Mouse (Mus musculus) C2C12 (cell line): ENCODE measurements around the gene Adamts20. TPM values are rescaled to one million over a fixed set of nuclear protein-coding genes. Genes with fewer than 3 reads are reported as not detected.
"Not testable (repeated sequence)": the region's sequence is repeated elsewhere in the genome, so short reads cannot be mapped to it uniquely, and the experiment has no call there.

Source experiments
- H3K27me3 ChIP-seq: one replicate; pipeline ENCODE4 v1.6.1; 2011; ENCODE audit not compliant: control insufficient read depth, insufficient read depth, insufficient read length
- H3K36me3 ChIP-seq: one replicate; pipeline ENCODE4 v1.6.1; 2011; ENCODE audit not compliant: control insufficient read depth, insufficient read depth
- H3K4me3 ChIP-seq: one replicate; pipeline ENCODE4 v1.5.1; 2011; ENCODE audit warnings: mild to moderate bottlenecking, control low read depth; ENCODE audit not compliant: poor library complexity, insufficient read depth, severe bottlenecking
- H3K79me2 ChIP-seq: one replicate; pipeline ENCODE4 v1.6.1; 2011; ENCODE audit not compliant: control insufficient read depth, insufficient read depth
- H3K79me3 ChIP-seq: one replicate; pipeline ENCODE4 v1.6.1; 2011; ENCODE audit warnings: low read depth, control low read depth
- H3ac ChIP-seq: one replicate; pipeline ENCODE3; 2011; ENCODE audit warnings: low read depth; ENCODE audit not compliant: control insufficient read depth, insufficient read length
- CEBPB ChIP-seq: IDR thresholded peaks from one replicate; pipeline ENCODE4 v1.6.1; 2011; ENCODE audit warnings: low read depth, mild to moderate bottlenecking, control low read depth, moderate library complexity
- CTCF ChIP-seq: IDR thresholded peaks from one replicate; pipeline ENCODE4 v1.5.1; 2011; ENCODE audit not compliant: control insufficient read depth, insufficient read depth, insufficient read length
- FOSL1 ChIP-seq: IDR thresholded peaks from one replicate; pipeline ENCODE4 v1.8.0; 2011; ENCODE audit warnings: mild to moderate bottlenecking, low read length; ENCODE audit not compliant: poor library complexity, insufficient read depth, severe bottlenecking
- MAX ChIP-seq: IDR thresholded peaks from one replicate; pipeline ENCODE4 v1.6.1; 2011; ENCODE audit warnings: mild to moderate bottlenecking, control low read depth
- MYOD1 ChIP-seq: IDR thresholded peaks from one replicate; pipeline ENCODE4 v1.6.1; 2011; ENCODE audit warnings: low read depth; ENCODE audit not compliant: control insufficient read depth, insufficient read length
- MYOG ChIP-seq: IDR thresholded peaks from one replicate; pipeline ENCODE4 v1.6.1; 2011; ENCODE audit not compliant: control insufficient read depth, insufficient read length; ENCODE audit errors: extremely low read depth
- USF1 ChIP-seq: IDR thresholded peaks from one replicate; pipeline ENCODE4 v1.6.1; 2011; ENCODE audit warnings: low read depth, mild to moderate bottlenecking, control low read depth, moderate library complexity
- polyA plus RNA-seq: library from polyadenylated mRNA; unstranded; fragments of >200 nt; fragmentation: generic; extraction: Trizol; gene quantifications from one replicate; pipeline ENCODE4 v1.2.1, GENCODE M21; 2012; ENCODE audit warnings: missing spikeins

Adamts20 gene
- polyA plus RNA-seq, 1 experiment: not detected

DNA sequence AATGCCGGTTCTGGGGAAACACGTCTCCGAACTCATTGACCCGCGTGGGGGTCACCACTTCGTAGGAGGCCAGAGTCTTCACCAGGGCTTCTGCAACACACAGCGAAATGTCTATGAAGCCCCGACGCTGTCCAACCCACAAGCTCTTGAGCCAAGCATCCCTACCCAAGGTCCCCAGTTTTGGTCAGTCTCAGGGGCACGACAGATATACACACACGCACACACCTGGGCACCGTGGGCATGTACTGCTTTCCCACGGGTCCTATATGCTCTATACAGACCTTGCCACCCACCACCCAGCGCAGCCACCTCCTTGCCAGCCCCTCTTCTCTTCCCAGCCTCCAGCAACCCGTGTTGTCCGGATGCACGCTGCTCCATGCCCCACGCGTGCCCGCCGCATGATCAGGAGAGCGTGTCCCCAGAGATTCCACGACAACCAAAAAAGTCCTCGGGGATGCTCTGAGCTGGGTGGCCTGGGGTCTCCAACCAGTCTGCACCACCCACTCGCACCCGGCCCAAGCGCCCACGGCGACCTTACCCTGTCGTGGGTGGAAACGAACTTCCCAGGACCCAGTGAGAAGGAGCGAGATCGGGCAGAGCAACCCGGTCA lies 61.7 kb downstream of the Adamts20 start:
- H3ac ChIP-seq: no peak overlapping the region
- H3K79me2 ChIP-seq: no peaks in the 10 kb centered on the region
- no peak overlapping the region for H3K4me3 ChIP-seq
- no peaks in the 10 kb centered on the region for H3K36me3 ChIP-seq
- H3K79me3 ChIP-seq: no peaks in the 10 kb centered on the region
- TF ChIP-seq FOSL1 (no peak), MYOG (no peak), USF1 (no peak), CTCF (no peak), CEBPB (no peak), MYOD1 (no peak), MAX (no peak)
- peaks cover 4% of the 10 kb centered on the region for H3K27me3 ChIP-seq

DNA sequence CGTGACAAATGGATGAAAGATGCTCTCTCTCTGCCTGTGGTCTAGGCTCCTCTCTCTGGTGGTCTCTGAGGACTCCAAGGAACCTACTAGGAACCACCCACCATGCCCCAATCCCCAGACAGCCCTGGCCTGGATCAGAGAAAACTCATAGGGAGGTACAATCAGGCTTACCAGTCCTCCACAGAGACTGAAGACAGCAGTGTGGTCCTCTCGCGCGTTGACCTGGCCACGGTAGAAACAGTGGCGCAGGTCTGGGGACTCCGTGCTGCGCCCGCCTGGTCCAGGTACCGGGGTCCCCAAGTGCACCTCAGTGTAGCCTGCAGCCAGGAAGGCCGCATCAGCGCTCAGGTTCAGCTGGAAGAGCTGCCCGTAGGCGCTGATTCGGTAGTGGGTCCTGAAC lies 62.2 kb downstream of the Adamts20 start:
- no peaks in the 10 kb centered on the region for H3K79me3 ChIP-seq
- no peak overlapping the region for H3ac ChIP-seq
- TF ChIP-seq MYOD1 (no peak), FOSL1 (no peak), MAX (no peak), CTCF (no peak), CEBPB (no peak), USF1 (no peak), MYOG (no peak)
- H3K36me3 ChIP-seq: no peaks in the 10 kb centered on the region
- H3K27me3 ChIP-seq: peaks cover 4% of the 10 kb centered on the region
- no peak overlapping the region for H3K4me3 ChIP-seq
- H3K79me2 ChIP-seq: no peaks in the 10 kb centered on the region

DNA sequence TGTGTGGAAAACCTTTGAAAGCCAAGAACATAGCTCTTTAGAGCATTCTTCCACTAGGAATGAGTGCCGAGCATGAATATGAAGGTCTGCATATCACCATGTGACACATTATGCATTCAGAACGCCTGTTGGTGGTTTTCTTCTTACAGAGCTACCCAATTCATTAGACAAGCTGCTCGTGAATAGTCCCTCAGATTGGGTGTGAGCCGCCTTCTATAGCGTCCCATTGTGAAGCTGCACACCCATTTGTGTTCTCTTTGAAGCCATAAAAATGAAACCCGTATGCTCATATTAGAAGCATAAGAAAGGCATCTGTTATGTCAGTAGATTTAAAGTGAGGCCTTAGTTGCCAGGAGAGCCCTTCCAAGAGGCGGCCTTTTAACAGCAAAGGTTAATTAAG lies 72.5 kb downstream of the Adamts20 start:
- no peaks in the 10 kb centered on the region for H3K27me3 ChIP-seq
- H3K4me3 ChIP-seq: no peak overlapping the region
- no peaks in the 10 kb centered on the region for H3K79me2 ChIP-seq
- no peaks in the 10 kb centered on the region for H3K36me3 ChIP-seq
- TF ChIP-seq MYOG: no peak
- no peak for TF ChIP-seq USF1
- no peak for TF ChIP-seq FOSL1
- no peak for TF ChIP-seq CEBPB
- no peak for TF ChIP-seq MYOD1
- no peak for TF ChIP-seq CTCF
- TF ChIP-seq MAX: no peak
- no peaks in the 10 kb centered on the region for H3K79me3 ChIP-seq
- H3ac ChIP-seq: no peak overlapping the region

DNA sequence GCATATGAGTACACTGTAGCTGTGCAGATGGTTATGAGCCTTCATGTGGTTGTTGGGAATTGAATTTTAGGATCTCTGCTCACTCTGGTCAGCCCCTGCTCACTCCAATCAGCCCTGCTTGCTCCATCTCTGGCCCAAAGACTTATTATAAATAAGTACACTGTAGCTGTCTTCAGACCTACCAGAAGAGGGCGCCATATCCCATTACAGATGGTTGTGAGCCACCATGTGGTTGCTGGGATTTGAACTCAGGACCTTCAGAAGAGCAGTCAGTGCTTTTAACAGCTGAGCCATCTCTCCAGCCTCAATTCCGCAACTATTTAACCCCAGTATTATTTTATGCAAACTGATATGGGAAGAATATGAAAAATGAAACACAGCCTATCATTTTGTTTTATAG lies 75.1 kb downstream of the Adamts20 start:
- H3K79me2 ChIP-seq, H3K27me3 ChIP-seq, H3ac ChIP-seq, H3K4me3 ChIP-seq, H3K79me3 ChIP-seq, H3K36me3 ChIP-seq: not testable (repeated sequence)

DNA sequence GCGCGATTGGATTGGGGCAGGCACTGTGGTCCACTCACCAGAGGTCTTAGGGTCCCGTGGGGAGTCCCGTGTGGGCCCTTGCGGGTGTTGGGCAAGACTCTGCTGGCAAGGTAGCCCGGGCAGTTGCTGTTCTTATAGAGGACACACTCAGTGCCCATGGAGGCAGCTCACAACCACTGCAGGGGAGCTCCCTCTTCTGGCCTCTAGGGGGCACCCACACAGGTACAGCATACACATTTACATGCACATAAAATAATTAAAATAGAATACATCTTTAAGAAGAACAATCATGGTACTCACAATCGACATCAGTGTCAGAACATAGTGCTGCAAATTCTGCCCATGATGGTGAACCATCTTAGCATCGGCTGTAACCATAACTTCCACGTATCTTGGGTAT lies 85.8 kb downstream of the Adamts20 start:
- Histone ChIP-seq H3K4me3 (no peak overlapping the region), H3K27me3 (peaks cover 5% of the 10 kb centered on the region), H3K79me3 (no peaks in the 10 kb centered on the region), H3K36me3 (no peaks in the 10 kb centered on the region), H3K79me2 (no peaks in the 10 kb centered on the region), H3ac (no peak overlapping the region)
- TF ChIP-seq MYOD1 (no peak), FOSL1 (no peak), USF1 (no peak), MAX (no peak), CTCF (no peak), CEBPB (no peak)

DNA sequence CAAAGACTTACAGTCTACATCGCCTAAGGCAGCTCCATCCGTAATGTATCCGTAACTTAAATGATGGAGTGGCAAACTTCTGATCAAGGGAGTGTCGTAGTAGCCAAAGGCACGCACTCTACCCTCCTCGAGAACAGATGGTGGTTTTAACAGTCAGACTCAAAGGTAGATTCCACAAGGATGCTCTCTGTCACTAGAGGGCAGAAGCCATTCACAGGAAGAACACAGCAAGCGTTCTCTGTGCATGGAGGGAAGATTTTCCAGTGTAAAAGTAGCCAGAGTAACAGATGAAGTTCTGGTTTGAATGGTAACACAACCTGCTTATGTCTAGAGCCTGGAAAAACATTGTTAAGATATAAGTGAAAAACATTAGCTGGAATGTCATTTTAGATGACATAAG lies 92.7 kb downstream of the Adamts20 start:
- H3K79me3 ChIP-seq: no peaks in the 10 kb centered on the region
- H3K27me3 ChIP-seq: no peaks in the 10 kb centered on the region
- H3K4me3 ChIP-seq: no peak overlapping the region
- no peak overlapping the region for H3ac ChIP-seq
- H3K36me3 ChIP-seq: no peaks in the 10 kb centered on the region
- no peaks in the 10 kb centered on the region for H3K79me2 ChIP-seq
- TF ChIP-seq CEBPB (no peak), FOSL1 (no peak), USF1 (no peak), CTCF (no peak), MYOD1 (no peak)
